Mouse (Mus musculus) stomach, embryonic 14.5 days (tissue): ENCODE data around the gene Vipr1. TPM values are rescaled to one million over a fixed set of nuclear protein-coding genes. Genes with fewer than 3 reads are reported as not detected.

ENCODE experiments used
- ATAC-seq: fragments of 200-750 bp; cut with Nextera tagmentation; 2 replicates; pipeline ENCODE4 v1.8.0; 2017; ENCODE audit warnings: low read depth, moderate TSS enrichment; ENCODE audit not compliant: insufficient number of reproducible peaks, insufficient read depth, low FRiP score
- H3K27ac ChIP-seq: fragments of 300-500 bp; sonication (generic); 2 replicates; pipeline ENCODE4 v1.5.1; 2014; ENCODE audit warnings: mild to moderate bottlenecking, low read length, moderate library complexity, mixed read lengths
- H3K27me3 ChIP-seq: fragments of 300-500 bp; sonication (generic); 2 replicates; pipeline ENCODE4 v1.6.1; 2014; ENCODE audit warnings: low read length, control low read depth, mixed read lengths; ENCODE audit not compliant: control insufficient read depth, insufficient read depth
- H3K36me3 ChIP-seq: fragments of 300-500 bp; sonication (generic); 2 replicates; pipeline ENCODE4 v1.6.1; 2014; ENCODE audit warnings: mild to moderate bottlenecking, control low read depth, low read length, moderate library complexity, mixed read lengths; ENCODE audit not compliant: control insufficient read depth, insufficient read depth
- H3K4me1 ChIP-seq: fragments of 300-500 bp; sonication (generic); 2 replicates; pipeline ENCODE4 v1.6.1; 2014; ENCODE audit warnings: low read length, control low read depth, mixed read lengths; ENCODE audit not compliant: control insufficient read depth, insufficient read depth
- H3K4me2 ChIP-seq: fragments of 300-500 bp; sonication (generic); replicated peaks from 2 replicates; pipeline ENCODE4 v1.6.1; 2014; ENCODE audit warnings: low read depth, low read length, control low read depth
- H3K4me3 ChIP-seq: fragments of 300-500 bp; sonication (generic); 2 replicates; pipeline ENCODE4 v1.5.1; 2014; ENCODE audit warnings: low read depth, low read length, control low read depth
- H3K9ac ChIP-seq: fragments of 300-500 bp; sonication (generic); replicated peaks from 2 replicates; pipeline ENCODE4 v1.6.1; 2014; ENCODE audit warnings: low read depth, mild to moderate bottlenecking, control low read depth, low read length, moderate library complexity, mixed read lengths
- H3K9me3 ChIP-seq: fragments of 300-500 bp; sonication (generic); 2 replicates; pipeline ENCODE4 v1.6.1; 2016; ENCODE audit warnings: low read depth, low read length, control low read depth; ENCODE audit not compliant: control insufficient read depth
- WGBS: fragments of 180-500 bp; shearing (Covaris S2); extraction: QIAGEN DNeasy Blood & Tissue Kit; methylation state at CpG from one replicate; pipeline ENCODE4 v1.1.7; 2014; 5-methylcytosine and 5-hydroxymethylcytosine counted together
- polyA plus RNA-seq: library from polyadenylated mRNA; unstranded; fragments of >200 nt; fragmentation: Nextera tagmentation; extraction: Ambion mirVana; gene quantifications from 2 replicates; pipeline ENCODE4 v1.2.1, GENCODE M21; 2014

The Vipr1 gene
- polyA plus RNA-seq, 1 experiment from 2014 or later, result 0.29 TPM

DNA sequence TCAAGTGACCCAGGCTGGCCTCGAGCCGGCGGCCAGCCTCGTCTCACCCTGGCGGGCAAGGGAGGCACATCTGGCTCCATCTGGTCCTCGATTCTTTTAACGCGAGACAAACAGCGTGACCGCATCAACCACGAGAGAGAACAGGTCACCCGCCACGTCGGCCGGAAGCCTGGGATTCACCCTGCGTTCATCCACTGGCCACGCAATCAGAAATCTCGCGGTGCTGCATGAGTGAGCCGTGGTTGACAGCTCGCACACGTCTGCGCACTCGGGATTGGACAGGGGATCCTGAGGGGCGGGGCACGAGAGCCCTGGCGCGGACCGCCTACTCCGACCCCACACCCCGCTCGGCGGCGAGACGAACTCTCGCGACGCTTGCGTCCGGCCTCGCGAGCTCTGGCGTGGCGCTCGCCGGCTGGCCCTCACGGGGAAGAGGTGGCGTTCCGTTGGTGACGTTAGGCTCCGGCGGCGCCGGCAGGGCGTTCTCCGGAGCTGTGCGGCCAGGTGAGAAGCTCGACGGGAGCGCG lies 76.3 kb downstream of the Vipr1 start, which contains the start of gene Nktr:
Gene Nktr (plus strand): TSS at position 378 of the 527 bp plus-strand sequence.
- Histone ChIP-seq H3K27me3 (no peaks in the 10 kb centered on the region), H3K4me1 (peaks cover 7% of the 10 kb centered on the region; the same call in 1 of the 2 replicates), H3K36me3 (no peaks in the 10 kb centered on the region), H3K9ac (peak within 1 kb of the TSS; percentile 95), H3K4me3 (peak within 1 kb of the TSS; percentile 95), H3K27ac (peak within 1 kb of the TSS; percentile 97), H3K9me3 (0 out of 2 replicates have a peak, but pooled peaks cover 2% of the 10 kb centered on the region), H3K4me2 (peak within 1 kb of the TSS; percentile 87)
- under 1% methylated on average over 57 of the region's 61 CpGs for WGBS
- peak; percentile 99 for ATAC-seq

DNA sequence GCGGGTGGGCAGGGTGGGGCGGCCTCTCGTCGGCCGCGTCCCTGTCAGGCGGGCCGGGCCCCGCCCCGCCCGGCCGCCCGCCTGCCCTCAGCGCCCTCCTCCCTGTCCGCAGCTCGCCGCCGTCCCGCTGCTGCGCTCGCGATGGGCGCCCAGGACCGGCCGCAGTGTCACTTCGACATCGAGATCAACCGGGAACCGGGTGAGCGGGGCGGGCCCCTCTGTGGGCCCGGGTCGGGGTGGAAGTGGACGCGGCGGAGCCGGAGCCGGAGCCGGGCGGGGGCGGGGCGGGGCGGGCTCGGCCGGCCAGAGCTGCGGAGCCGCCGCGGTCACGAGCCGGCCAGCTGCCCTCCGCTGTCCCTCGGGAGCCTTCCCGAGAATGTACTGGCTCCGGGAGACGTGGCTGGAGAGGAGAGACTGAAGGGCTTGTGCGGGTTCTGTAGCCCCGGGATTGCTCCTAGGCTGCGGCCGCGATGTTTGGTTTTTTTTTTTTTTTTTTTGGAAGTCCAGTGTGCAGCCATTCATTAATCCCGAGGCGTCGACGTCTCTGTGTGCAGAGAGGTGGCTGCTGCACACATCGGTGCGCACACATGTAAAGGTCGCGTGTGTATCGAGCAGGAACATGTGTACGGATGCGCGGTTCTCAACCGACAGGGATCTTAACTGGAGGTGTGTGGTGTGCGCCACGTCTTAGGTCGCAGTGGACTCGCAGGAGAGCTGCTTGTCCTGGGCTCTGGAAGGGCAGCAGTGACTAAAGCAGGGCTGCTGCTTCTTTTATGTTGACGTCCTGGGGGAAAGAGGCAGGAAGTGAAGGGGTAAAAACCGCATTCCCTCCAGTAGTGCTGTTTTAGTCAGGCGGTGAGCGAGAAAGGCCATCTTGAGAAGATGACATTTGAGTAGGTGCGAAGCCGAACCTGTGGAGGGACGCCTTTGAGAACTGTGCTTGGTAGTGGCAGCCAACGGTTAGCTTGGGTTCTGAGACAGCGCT lies 77.1 kb downstream of the Vipr1 start:
- Histone ChIP-seq H3K36me3 (no peaks in the 10 kb centered on the region), H3K4me1 (peaks cover 7% of the 10 kb centered on the region; the same call in 1 of the 2 replicates), H3K27ac (peak overlapping the region; percentile 97), H3K9ac (peak overlapping the region; percentile 95), H3K27me3 (no peaks in the 10 kb centered on the region), H3K9me3 (0 out of 2 replicates have a peak, but pooled peaks cover 2% of the 10 kb centered on the region), H3K4me3 (peak overlapping the region; percentile 95), H3K4me2 (peak overlapping the region; percentile 87)
- ATAC-seq, result no peak; the same call in none of the 2 replicates
- under 1% methylated on average over 64 of the region's 87 CpGs for WGBS

Other genes starting within 250 kb of the Vipr1 start
- gene Cck, start 147.0 kb upstream of the Vipr1 start, polyA plus RNA-seq, result 2.6 and 3.0 TPM in 2 replicates
- gene Lyzl4, start 620 bp upstream of the Vipr1 start, polyA plus RNA-seq, result 0.55 TPM in 1 of 2 replicates, not detected in the other
- 10.1 and 12.4 TPM in 2 replicates for gene Sec22c, start 62.8 kb downstream of the Vipr1 start, polyA plus RNA-seq
- 136 TPM in 2 replicates for gene Ss18l2, start 67.6 kb downstream of the Vipr1 start, polyA plus RNA-seq
- 88.1 and 102 TPM in 2 replicates for gene Nktr, start 76.5 kb downstream of the Vipr1 start, polyA plus RNA-seq
- 12.5 and 13.7 TPM in 2 replicates for gene Zfp651, start 116.6 kb downstream of the Vipr1 start, polyA plus RNA-seq
- gene Klhl40, start 134.9 kb downstream of the Vipr1 start, polyA plus RNA-seq, result 0.17 and 0.57 TPM in 2 replicates
- gene Hhatl, start 149.8 kb downstream of the Vipr1 start, polyA plus RNA-seq, result 0.78 and 1.1 TPM in 2 replicates
- 1.4 TPM in 2 replicates for gene Ccdc13, start 196.7 kb downstream of the Vipr1 start, polyA plus RNA-seq
- 289 and 309 TPM in 2 replicates for gene Higd1a, start 215.6 kb downstream of the Vipr1 start, polyA plus RNA-seq